Mouse (Mus musculus) adrenal gland, adult 8-10 months (tissue): ENCODE results near the gene Lctl. TPM values are rescaled to one million over a fixed set of nuclear protein-coding genes. Genes with fewer than 3 reads are reported as not detected.
A peak's percentile ranks its signal among the peaks of the same experiment; 100 is the strongest.
"Not testable (repeated sequence)": the region's sequence is repeated elsewhere in the genome, so short reads cannot be mapped to it uniquely, and the experiment has no call there.

Experiments used
- DNase-seq: peaks from one replicate; pipeline ENCODE4 v3.0.0; 2022
- total RNA-seq, 4 experiments: library from RNA; stranded (reverse); gene quantifications; 2 replicates each; pipeline ENCODE4 v1.2.4; 2022

Lctl gene
- total RNA-seq, 4 experiments from 2014 or later, result 3.1 to 22.6 (median 9.1) TPM; not detected in 1

- DNase-seq, result no peak
Measured at GRCm38 (mm10) chr9:64120584-64121277, 3.8 kb downstream of the Lctl start.

DNA sequence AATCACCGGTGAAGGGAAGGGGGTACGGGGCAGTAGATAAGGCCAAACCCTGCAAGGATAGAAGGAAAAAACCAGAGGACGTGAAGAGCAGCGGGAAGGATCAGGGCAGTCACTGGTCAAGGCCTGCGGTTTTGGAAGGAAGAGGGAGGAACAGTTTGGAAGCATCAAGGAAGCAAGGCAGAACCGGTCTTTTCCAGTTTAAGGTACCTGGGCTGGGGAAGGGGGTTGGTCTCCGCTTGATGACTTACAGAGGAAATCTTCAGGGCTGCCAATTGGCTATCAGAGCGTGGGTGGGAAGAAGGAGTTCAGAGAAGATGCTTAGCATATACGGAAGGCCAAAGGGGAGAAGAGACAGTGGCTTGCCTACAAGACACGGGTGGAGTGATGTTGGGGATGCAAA lies 5.7 kb downstream of the Lctl start:
- no peak for DNase-seq

DNA sequence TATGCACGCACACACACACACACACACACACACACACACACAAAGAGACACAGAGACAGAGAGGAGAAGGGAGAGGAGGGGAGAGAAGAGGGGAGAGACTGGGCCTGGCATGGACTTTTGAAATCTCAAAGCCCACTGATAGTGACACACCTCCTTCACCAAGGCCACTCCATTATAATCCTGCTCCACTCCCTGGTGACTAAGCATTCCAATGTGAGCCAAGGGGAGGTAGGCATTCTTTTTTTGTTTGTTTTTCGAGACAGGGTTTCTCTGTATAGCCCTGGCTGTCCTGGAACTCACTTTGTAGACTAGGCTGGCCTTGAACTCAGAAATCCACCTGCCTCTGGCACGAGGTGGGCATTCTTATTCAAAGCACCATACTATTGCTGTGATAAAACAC lies 7.9 kb downstream of the Lctl start:
- not testable (repeated sequence) for DNase-seq

DNA sequence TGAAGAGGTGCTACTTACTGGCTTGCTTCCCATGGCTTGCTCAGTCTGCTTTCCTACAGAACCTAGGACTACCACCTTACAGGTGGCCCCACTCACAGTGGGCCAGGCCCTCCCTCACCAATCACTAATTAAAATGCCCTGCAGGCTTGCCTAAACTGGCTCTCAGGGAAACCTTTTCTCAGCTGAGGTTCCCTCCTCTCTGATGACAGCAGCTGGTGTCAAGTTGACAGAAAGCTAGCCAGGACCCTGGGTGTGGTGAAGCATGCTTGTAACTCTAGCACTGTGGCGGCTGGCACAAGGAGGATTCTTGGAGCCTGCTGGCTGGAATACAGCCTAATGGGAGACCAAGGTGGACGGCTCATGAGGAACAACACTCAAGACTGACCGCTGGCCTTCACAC lies 8.4 kb downstream of the Lctl start:
- no peak for DNase-seq

- DNase-seq, result no peak
Measured at GRCm38 (mm10) chr9:64126121-64126520, 9.2 kb downstream of the Lctl start.

GRCm38 (mm10) chr9:64131623-64132022 lies 14.7 kb downstream of the Lctl start:
- DNase-seq, result no peak

DNA sequence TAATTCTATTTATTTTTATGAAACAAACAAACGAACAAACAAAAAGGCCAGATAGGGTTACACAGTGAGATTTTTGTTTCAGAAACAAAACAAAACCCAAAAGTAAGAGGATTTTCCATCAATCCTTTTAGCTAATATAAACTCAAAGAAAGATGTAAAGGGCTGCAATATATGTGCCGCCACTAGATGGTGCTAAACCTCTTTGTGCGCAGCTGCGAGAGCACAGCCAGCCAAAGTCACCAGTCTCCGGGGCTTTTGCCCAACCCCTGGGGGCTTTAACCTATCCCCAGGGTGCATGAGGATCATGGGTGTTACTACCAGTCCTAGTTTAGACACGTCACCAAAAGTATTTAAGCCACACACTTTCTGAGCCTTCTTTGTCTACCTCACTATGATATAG lies 21.9 kb downstream of the Lctl start:
- not testable (repeated sequence) for DNase-seq

- DNase-seq, result no peak
Measured at GRCm38 (mm10) chr9:64139879-64140278, 22.9 kb downstream of the Lctl start.

GRCm38 (mm10) chr9:64156641-64157040 lies 39.7 kb downstream of the Lctl start:
- DNase-seq, result no peak

GRCm38 (mm10) chr9:64160471-64160870 lies 43.5 kb downstream of the Lctl start:
- DNase-seq, result peak; percentile 45

DNA sequence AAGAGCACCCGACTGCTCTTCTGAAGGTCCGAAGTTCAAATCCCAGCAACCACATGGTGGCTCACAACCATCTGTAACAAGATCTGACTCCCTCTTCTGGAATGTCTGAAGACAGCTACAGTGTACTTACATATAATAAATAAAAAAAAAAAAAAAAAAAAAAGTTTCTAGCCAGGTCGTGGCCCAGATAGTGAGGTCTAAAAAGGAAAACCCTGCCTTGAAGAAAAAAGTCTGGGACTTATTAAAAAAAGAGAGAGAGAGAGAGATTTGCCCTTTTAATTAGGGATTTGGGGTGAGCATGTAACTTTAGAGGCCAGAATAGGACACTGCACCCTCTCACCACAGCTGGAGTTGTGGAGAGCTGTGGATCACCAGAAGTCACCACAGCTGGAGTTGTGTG lies 53.0 kb downstream of the Lctl start:
- DNase-seq, result not testable (repeated sequence)

- no peak for DNase-seq
Measured at GRCm38 (mm10) chr9:64172145-64172815, 55.3 kb downstream of the Lctl start.

- DNase-seq, result peak; percentile 70
Measured at GRCm38 (mm10) chr9:64172816-64173665, 56.1 kb downstream of the Lctl start, which contains the start of the genes Zwilch and Rpl4. TSS of gene Zwilch (minus strand) at chr9:64173104. TSS of gene Rpl4 (plus strand) at chr9:64173375.

- DNase-seq, result no peak
Measured at GRCm38 (mm10) chr9:64173666-64174220, 56.8 kb downstream of the Lctl start.

GRCm38 (mm10) chr9:64174341-64174740 lies 57.4 kb downstream of the Lctl start:
- DNase-seq, result no peak

GRCm38 (mm10) chr9:64174766-64175165 lies 57.8 kb downstream of the Lctl start:
- no peak for DNase-seq

- DNase-seq, result no peak
Measured at GRCm38 (mm10) chr9:64175378-64175777, 58.4 kb downstream of the Lctl start.

GRCm38 (mm10) chr9:64178610-64178973 lies 61.6 kb downstream of the Lctl start:
- DNase-seq, result no peak

GRCm38 (mm10) chr9:64178974-64179646 lies 62.2 kb downstream of the Lctl start, which contains the start of gene Snapc5:
TSS of gene Snapc5 (plus strand) at chr9:64179274.
- peak; percentile 80 for DNase-seq

GRCm38 (mm10) chr9:64183295-64183694 lies 66.3 kb downstream of the Lctl start:
- DNase-seq, result not testable (repeated sequence)

DNA sequence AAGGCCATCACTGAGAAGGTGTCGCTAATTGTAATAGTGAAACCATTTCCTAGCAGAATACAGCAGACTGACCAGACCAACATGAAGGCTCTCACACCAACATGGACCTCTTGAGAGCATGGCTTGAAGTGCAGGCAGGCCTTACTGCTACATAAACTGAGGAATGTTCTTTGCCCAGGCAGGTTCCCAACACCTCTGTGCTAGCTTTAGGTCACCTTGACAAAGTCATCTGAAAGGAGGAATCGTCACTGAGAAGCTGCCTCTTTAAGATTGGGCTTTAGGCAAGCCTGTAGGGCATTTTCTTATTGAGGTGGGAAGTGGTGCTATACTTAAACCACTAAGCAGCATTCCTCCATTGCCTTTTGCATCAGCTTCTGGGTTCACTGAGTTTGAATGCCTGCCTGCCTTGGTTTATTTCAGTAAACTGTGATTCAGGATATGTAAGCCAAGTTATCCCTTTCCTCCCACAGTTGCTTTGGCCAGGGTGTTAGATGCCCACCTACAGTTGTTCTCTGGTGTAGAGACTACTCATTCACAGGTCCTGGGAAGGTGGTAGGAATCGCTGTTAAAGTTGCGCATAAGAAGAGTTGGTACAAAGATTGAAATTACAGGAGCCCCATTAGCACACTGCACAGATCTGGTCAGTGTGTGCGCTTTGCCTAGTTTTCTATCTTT lies 67.4 kb downstream of the Lctl start:
- no peak for DNase-seq
